Mouse (Mus musculus) spleen, postnatal 4 days (tissue): Measurements from ENCODE around the gene Chpf.

Experiments used
- DNase-seq, 2 experiments: peaks; one replicate each; pipeline ENCODE4 v3.0.0; 2022; ENCODE audit warnings: low spot score in 2 of 2

Gene Chpf

GRCm38 (mm10) chr1:75442171-75442570 lies 36.9 kb downstream of the Chpf start:
- no peak for DNase-seq

DNA sequence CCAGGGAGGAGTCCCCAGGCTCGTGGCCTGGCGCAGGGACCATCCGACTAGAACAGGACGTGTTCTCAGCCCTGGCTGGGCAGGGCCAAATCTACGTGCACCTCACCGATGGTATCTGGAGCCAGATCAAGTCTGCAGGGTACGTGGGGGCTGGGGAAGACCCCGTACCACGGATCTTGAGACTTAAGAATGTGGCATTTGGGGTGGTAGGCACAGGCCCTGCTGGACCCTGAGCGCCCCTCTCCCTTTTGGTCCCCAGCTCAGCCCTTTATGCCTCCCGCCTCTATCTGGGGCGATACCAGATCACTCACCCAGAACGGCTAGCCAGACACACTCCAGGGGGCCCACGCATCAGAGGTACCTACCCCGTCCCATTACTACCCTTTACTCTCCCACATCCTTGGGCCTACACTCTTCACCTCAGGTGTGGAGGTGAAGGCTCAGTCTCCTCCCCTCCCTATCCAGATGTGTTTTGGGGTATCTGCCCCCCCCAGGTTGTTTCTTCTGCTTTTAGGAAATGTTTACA lies 37.6 kb downstream of the Chpf start:
- DNase-seq = no peak

DNA sequence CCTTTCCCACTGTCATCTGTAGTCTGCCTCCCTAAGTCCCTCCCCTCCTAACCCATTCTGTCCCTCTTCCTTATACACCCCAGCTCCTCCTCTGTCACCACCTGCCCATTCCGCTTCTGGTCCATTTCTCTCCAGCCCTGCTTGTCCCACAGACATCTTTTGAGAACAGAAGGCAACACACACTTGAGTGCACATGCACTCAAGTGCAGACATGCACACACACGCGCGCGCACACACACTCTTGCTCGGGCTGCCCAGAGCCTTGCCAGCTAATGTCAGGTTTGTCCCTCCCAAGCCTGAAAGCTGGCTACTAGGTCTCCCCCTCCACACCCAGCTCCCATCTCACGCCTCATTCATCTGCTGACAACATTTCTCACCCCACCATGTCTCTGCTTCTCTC lies 38.4 kb downstream of the Chpf start:
- DNase-seq = no peak

DNA sequence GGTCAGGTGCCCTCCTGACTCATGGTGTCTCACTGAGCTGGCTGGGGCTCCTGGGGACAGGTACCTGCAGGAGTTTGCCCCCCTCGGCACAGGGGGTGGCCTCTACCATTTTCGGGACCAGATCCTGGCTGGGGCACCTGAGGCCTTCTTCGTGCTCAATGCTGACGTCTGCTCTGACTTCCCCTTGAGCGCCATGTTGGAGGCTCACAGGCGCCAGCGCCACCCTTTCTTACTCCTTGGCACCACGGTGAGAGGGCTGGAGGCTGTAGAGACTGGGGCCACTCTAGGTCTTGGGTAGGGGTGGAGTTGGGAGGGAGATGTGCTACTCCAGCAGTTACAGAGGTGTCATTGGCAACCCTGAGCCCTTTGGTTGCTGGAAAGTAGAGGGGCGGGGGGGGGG lies 40.3 kb downstream of the Chpf start:
- DNase-seq = no peak

DNA sequence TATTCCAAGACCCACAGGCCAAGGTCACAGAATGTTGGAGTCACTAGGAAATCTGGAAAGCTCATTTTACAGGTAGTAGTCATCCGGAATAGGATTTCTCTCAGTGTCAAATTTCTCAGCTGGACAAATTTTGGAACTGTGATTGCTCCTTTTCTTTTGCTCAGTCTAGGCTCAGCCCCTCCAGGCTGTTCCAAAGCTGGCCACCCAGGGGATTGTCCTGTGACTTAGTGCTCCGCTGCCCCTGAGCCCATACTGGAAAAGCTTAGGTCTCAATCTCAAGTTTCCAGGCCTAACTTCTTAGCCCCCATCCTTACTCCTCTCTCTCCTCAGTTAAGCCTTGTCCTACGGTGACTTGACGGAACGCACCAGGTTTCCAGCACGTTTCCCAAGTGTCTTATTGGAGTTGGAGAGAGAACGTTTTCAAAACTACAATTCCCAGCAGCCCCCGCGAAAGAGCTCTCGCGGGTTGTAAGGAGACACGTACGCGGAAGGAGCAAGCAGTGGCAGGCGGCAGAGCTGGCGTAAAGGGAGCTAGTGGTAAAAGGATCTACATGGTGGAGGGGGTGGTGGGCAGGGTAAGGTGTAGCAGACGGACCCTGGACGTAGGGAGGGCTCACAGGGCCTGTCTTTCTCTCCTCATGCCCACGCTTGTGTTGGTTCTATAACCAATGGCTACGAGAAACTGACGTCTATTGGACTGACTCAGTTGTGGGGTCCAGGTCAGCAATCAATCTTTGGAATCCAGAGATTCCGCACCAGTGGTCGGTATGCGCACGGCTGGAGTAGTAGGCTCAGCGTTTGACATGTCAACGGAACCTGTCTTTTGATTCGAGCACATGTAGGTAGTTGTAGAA lies 43.4 kb downstream of the Chpf start, which contains the start of gene Gmppa:
Gene Gmppa (plus strand): TSS at position 456 of the 854 bp plus-strand sequence.
- DNase-seq = peak; percentile 57 to 81

DNA sequence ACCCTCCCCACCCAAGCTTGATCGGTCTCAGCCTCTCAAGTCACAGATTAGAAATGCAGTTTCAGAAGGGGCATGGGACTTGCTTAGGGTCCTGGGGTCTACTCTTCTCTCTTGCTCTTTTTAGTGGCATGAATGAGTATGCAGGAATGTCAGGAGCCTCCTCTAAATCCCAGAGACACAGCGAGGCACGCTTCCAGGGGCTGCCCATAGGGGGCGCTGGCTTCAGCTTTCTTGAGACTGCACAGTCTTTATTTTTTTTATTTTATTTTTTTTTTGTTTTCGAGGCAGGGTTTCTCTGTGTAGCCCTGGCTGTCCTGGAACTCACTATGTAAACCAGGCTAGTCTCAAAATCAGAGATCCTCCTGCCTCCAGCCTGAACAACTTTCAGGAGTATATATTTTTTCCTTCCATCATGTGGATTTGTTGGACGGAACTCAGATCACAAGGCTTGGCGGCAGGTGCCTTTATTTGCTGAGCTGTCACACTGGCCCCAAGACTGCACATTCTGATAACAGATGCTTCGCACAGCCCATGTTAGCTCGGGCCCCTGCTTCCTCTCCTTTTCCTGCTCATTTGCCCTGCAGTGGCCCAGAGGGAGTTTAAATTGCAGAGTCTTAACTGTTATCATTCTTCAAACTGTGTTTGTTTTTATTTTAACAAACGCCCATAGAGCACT lies 53.2 kb downstream of the Chpf start:
- DNase-seq = no peak
